Mouse (Mus musculus) E14TG2a.4 (cell line): ENCODE results near the gene Chrnb1.

ENCODE experiments used
- CTCF ChIP-seq: conservative IDR thresholded peaks from 2 replicates; pipeline ENCODE4 v1.5.1; 2014; ENCODE audit warnings: low read length
- NANOG ChIP-seq: IDR thresholded peaks from 2 replicates; pipeline ENCODE4 v1.6.1; 2014; ENCODE audit warnings: borderline replicate concordance, low read length, mixed read lengths

GRCm38 (mm10) chr11:69784793-69785272 lies 10.9 kb downstream of the Chrnb1 start:
- TF ChIP-seq CTCF (no peak), NANOG (no peak)
